Mouse (Mus musculus) ovary, postnatal 14 days (tissue): Measurements from ENCODE around the gene Mgp.

Experiments
- DNase-seq: peaks from one replicate; pipeline ENCODE4 v3.0.0; 2022; ENCODE audit warnings: low spot score

Mgp gene

GRCm38 (mm10) chr6:136852348-136852747 lies 23.3 kb downstream of the Mgp start:
- DNase-seq: no peak

GRCm38 (mm10) chr6:136850267-136850666 lies 25.4 kb downstream of the Mgp start:
- no peak for DNase-seq

- no peak for DNase-seq
Observed at GRCm38 (mm10) chr6:136848971-136849370, 26.7 kb downstream of the Mgp start.

GRCm38 (mm10) chr6:136848399-136848798 lies 27.2 kb downstream of the Mgp start:
- DNase-seq: no peak

GRCm38 (mm10) chr6:136847790-136848189 lies 27.8 kb downstream of the Mgp start:
- peak; percentile 41 for DNase-seq

GRCm38 (mm10) chr6:136847267-136847666 lies 28.4 kb downstream of the Mgp start:
- DNase-seq: no peak

GRCm38 (mm10) chr6:136845706-136846480 lies 29.7 kb downstream of the Mgp start:
- DNase-seq: no peak

- no peak for DNase-seq
Observed at GRCm38 (mm10) chr6:136844903-136845302, 30.7 kb downstream of the Mgp start.

GRCm38 (mm10) chr6:136837323-136837722 lies 38.3 kb downstream of the Mgp start:
- no peak for DNase-seq

- no peak for DNase-seq
Observed at GRCm38 (mm10) chr6:136835352-136835751, 40.3 kb downstream of the Mgp start, which contains the start of gene Smco3. TSS of gene Smco3 (minus strand) at chr6:136835452.

GRCm38 (mm10) chr6:136831712-136832111 lies 43.9 kb downstream of the Mgp start:
- no peak for DNase-seq

- no peak for DNase-seq
Observed at GRCm38 (mm10) chr6:136828681-136829080, 46.9 kb downstream of the Mgp start.

- peak; percentile 93 for DNase-seq
Observed at GRCm38 (mm10) chr6:136827881-136828561, 47.6 kb downstream of the Mgp start, which contains the start of gene Wbp11. TSS of gene Wbp11 (minus strand) at chr6:136828233.

GRCm38 (mm10) chr6:136827516-136827880 lies 48.1 kb downstream of the Mgp start, which contains the start of gene BC049715:
TSS of gene BC049715 (plus strand) at chr6:136827626.
- DNase-seq: no peak

GRCm38 (mm10) chr6:136827116-136827515 lies 48.5 kb downstream of the Mgp start:
- no peak for DNase-seq

GRCm38 (mm10) chr6:136824987-136825386 lies 50.6 kb downstream of the Mgp start:
- DNase-seq: no peak
